Mouse (Mus musculus): ENCODE results near the gene Etnk2. TPM values are rescaled to one million over a fixed set of nuclear protein-coding genes. Genes with fewer than 3 reads are reported as not detected.

Etnk2 gene
- polyA plus RNA-seq, 1 experiment, result 0.25 TPM

DNA sequence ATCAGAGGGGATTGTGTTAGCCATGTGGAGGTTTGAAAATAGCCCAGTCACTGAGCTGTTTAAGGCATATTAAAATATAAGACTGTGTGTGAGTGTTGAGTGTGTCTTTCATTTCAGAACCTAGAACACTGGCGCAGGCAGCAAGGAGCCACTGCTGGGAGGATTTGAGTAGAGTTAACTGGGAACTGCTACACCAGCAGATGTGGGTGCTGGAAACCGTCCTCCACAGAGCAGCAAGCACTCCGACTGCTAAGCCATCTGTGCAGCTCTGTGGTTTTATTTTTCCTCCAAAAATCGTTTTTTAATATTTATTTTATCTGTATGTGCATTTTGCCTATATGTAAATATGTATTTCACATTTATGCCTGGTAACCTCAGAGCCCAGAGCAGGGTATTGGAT, 31.3 kb downstream of the Etnk2 start:
- Histone ChIP-seq H3K27ac (ENCODE audit: insufficient read depth, low read length) (no peak overlapping the region), H3K4me3 (ENCODE audit: insufficient read depth, low read length) (no peak overlapping the region), H3K4me1 (ENCODE audit: control insufficient read depth, insufficient read depth, low read length) (no peaks in the 10 kb centered on the region)
- no peak for TF ChIP-seq POLR2A (IDR thresholded peaks at IDR 0.05; ENCODE audit: low read depth, low read length)
- TF ChIP-seq CTCF (IDR thresholded peaks at IDR 0.05; ENCODE audit: borderline replicate concordance, insufficient read depth, low read length), result no peak

- TF ChIP-seq POLR2A (IDR thresholded peaks at IDR 0.05; ENCODE audit: low read depth, low read length) (no peak), CTCF (IDR thresholded peaks at IDR 0.05; ENCODE audit: borderline replicate concordance, insufficient read depth, low read length) (no peak)
- no peak overlapping the region for H3K27ac ChIP-seq (ENCODE audit: insufficient read depth, low read length)
- H3K4me3 ChIP-seq (ENCODE audit: insufficient read depth, low read length), result no peak overlapping the region
- H3K4me1 ChIP-seq (ENCODE audit: control insufficient read depth, insufficient read depth, low read length), result no peaks in the 10 kb centered on the region
Measured at GRCm38 (mm10) chr1:133396693-133397092, 33.3 kb downstream of the Etnk2 start.

GRCm38 (mm10) chr1:133397094-133397482, 33.7 kb downstream of the Etnk2 start:
- H3K4me1 ChIP-seq (ENCODE audit: control insufficient read depth, insufficient read depth, low read length), result no peaks in the 10 kb centered on the region
- H3K27ac ChIP-seq (ENCODE audit: insufficient read depth, low read length), result no peak overlapping the region
- TF ChIP-seq CTCF (IDR thresholded peaks at IDR 0.05; ENCODE audit: borderline replicate concordance, insufficient read depth, low read length), result no peak
- TF ChIP-seq POLR2A (IDR thresholded peaks at IDR 0.05; ENCODE audit: low read depth, low read length), result no peak
- H3K4me3 ChIP-seq (ENCODE audit: insufficient read depth, low read length), result no peak overlapping the region

- Histone ChIP-seq H3K4me1 (ENCODE audit: control insufficient read depth, insufficient read depth, low read length) (no peaks in the 10 kb centered on the region), H3K4me3 (ENCODE audit: insufficient read depth, low read length) (no peak overlapping the region), H3K27ac (ENCODE audit: insufficient read depth, low read length) (no peak overlapping the region)
- no peak for TF ChIP-seq CTCF (IDR thresholded peaks at IDR 0.05; ENCODE audit: borderline replicate concordance, insufficient read depth, low read length)
- no peak for TF ChIP-seq POLR2A (IDR thresholded peaks at IDR 0.05; ENCODE audit: low read depth, low read length)
Measured at GRCm38 (mm10) chr1:133397483-133398237, 34.3 kb downstream of the Etnk2 start.

- TF ChIP-seq CTCF (IDR thresholded peaks at IDR 0.05; ENCODE audit: borderline replicate concordance, insufficient read depth, low read length), result no peak
- TF ChIP-seq POLR2A (IDR thresholded peaks at IDR 0.05; ENCODE audit: low read depth, low read length), result no peak
- H3K4me1 ChIP-seq (ENCODE audit: control insufficient read depth, insufficient read depth, low read length), result no peaks in the 10 kb centered on the region
- H3K4me3 ChIP-seq (ENCODE audit: insufficient read depth, low read length), result no peak overlapping the region
- H3K27ac ChIP-seq (ENCODE audit: insufficient read depth, low read length), result no peak overlapping the region
Measured at GRCm38 (mm10) chr1:133400014-133400725, 36.8 kb downstream of the Etnk2 start.

GRCm38 (mm10) chr1:133404005-133404404, 40.6 kb downstream of the Etnk2 start:
- H3K4me3 ChIP-seq (ENCODE audit: insufficient read depth, low read length), result no peak overlapping the region
- TF ChIP-seq CTCF (IDR thresholded peaks at IDR 0.05; ENCODE audit: borderline replicate concordance, insufficient read depth, low read length) (no peak), POLR2A (IDR thresholded peaks at IDR 0.05; ENCODE audit: low read depth, low read length) (no peak)
- no peaks in the 10 kb centered on the region for H3K4me1 ChIP-seq (ENCODE audit: control insufficient read depth, insufficient read depth, low read length)
- H3K27ac ChIP-seq (ENCODE audit: insufficient read depth, low read length), result no peak overlapping the region

GRCm38 (mm10) chr1:133406614-133407013, 43.2 kb downstream of the Etnk2 start:
- H3K4me1 ChIP-seq (ENCODE audit: control insufficient read depth, insufficient read depth, low read length), result no peaks in the 10 kb centered on the region
- TF ChIP-seq POLR2A (IDR thresholded peaks at IDR 0.05; ENCODE audit: low read depth, low read length) (no peak), CTCF (IDR thresholded peaks at IDR 0.05; ENCODE audit: borderline replicate concordance, insufficient read depth, low read length) (no peak)
- H3K4me3 ChIP-seq (ENCODE audit: insufficient read depth, low read length), result no peak overlapping the region
- H3K27ac ChIP-seq (ENCODE audit: insufficient read depth, low read length), result no peak overlapping the region

DNA sequence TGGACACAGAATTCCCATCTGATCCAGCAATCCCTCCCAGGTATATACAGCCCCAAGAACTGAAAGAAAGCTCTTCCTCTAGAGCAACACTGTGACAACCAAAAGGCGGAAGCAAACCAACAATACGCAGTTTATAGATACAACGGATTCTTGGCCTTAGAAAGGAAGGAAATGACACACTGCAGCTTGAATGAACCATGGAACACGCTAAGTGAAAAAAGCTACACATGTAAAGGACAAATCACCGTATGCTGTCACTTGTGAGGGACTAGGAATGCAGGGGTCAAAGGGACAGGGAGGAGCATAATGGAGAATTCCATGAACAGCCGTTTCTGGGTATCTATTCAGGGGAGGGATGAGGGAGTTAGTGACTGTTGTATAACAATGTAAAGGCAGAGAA, 44.1 kb downstream of the Etnk2 start:
- Histone ChIP-seq H3K4me1 (ENCODE audit: control insufficient read depth, insufficient read depth, low read length) (no peaks in the 10 kb centered on the region), H3K4me3 (ENCODE audit: insufficient read depth, low read length) (no peak overlapping the region), H3K27ac (ENCODE audit: insufficient read depth, low read length) (no peak overlapping the region)
- TF ChIP-seq POLR2A (IDR thresholded peaks at IDR 0.05; ENCODE audit: low read depth, low read length), result no peak
- TF ChIP-seq CTCF (IDR thresholded peaks at IDR 0.05; ENCODE audit: borderline replicate concordance, insufficient read depth, low read length), result no peak

GRCm38 (mm10) chr1:133408321-133408720, 44.9 kb downstream of the Etnk2 start:
- no peak overlapping the region for H3K4me3 ChIP-seq (ENCODE audit: insufficient read depth, low read length)
- no peaks in the 10 kb centered on the region for H3K4me1 ChIP-seq (ENCODE audit: control insufficient read depth, insufficient read depth, low read length)
- H3K27ac ChIP-seq (ENCODE audit: insufficient read depth, low read length), result no peak overlapping the region
- TF ChIP-seq CTCF (IDR thresholded peaks at IDR 0.05; ENCODE audit: borderline replicate concordance, insufficient read depth, low read length) (no peak), POLR2A (IDR thresholded peaks at IDR 0.05; ENCODE audit: low read depth, low read length) (no peak)

DNA sequence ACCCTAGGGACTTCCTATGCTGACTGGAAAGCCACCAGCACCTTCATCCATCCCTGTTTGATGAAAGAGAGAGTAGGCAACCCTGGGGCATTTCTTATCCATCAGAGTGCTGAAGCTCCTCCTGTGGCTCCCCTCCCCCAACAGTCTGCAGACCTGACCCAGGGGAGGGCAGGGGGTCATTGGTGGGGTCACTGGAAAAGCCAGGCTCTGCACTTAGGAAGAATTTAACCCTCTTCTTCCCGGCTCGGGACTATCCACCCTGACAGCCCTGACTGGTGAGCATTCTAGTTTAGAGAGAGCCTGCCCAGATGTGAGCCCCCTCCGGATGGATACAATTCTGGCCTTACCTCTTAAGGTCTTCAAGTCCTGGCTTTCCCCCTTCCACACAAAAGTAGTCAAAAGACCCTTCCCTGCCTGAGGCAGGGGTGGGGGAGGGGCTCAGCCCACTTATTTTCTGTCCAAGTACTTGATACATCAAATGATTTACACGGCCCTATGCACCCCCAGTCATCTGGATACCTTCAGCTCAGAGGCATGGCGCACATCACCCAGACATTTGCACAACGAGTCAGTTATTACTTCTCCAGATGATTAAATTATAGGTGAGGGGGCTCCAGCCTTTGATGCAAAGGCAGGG, 45.6 kb downstream of the Etnk2 start:
- TF ChIP-seq POLR2A (IDR thresholded peaks at IDR 0.05; ENCODE audit: low read depth, low read length), result no peak
- no peak for TF ChIP-seq CTCF (IDR thresholded peaks at IDR 0.05; ENCODE audit: borderline replicate concordance, insufficient read depth, low read length)
- no peak overlapping the region for H3K4me3 ChIP-seq (ENCODE audit: insufficient read depth, low read length)
- no peak overlapping the region for H3K27ac ChIP-seq (ENCODE audit: insufficient read depth, low read length)
- no peaks in the 10 kb centered on the region for H3K4me1 ChIP-seq (ENCODE audit: control insufficient read depth, insufficient read depth, low read length)
